Mouse (Mus musculus) kidney, adult 10 weeks (tissue): Measurements from ENCODE around the gene Anxa4. TPM values are rescaled to one million over a fixed set of nuclear protein-coding genes. Genes with fewer than 3 reads are reported as not detected.

Experiments
- polyA plus RNA-seq: library from polyadenylated mRNA; stranded (reverse); fragments of 350-450 nt; fragmentation: Illumina TruSeq; extraction: RNeasy Lipid Tissue Mini Kit (QIAGEN cat#74804); gene quantifications from one replicate; pipeline ENCODE4 v1.2.3, GENCODE M21; 2014; ENCODE audit warnings: low read depth, low replicate concordance

The Anxa4 gene
- polyA plus RNA-seq, result 168 TPM

DNA sequence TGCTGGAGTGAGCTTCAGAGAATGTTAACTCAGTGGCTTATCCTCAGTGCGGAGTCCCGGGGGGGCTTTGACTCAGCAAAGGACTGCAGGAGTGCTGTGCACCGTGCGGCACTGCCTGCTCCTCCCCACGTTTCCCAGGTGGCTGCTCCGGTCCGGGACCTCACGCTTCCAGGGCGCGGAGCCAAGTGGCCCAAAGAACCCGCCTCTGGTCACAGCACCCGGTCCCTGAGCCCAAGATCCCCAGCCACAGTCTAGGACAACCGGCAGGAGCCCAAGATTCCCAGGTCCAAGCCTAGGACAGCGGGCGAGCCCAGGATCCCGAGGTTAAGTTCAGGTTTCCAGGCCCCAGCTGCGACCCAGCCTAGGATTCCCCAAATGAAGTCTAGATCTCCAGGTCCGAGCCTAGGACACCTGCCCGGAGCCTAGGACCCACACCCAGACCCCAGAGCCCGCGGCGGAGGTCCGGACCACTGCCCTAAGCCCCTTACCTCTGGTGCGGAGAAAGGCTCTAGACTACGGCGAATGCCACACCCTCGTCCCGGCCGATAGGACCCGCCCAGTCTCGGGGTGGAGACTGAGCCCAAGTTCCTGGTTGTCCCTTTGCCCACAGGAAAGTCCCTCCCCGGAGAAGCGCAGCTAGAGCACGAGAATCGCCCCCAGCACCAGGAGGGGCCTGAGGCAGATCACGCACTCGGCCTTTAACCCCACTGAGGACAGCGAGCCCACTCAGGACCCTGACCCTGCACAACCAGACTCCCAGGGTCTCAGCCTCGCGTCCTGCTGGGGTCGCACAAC is at the start of gene Anxa4:
Anxa4 (minus strand) TSS at position 564 of the 795 bp plus-strand sequence.

DNA sequence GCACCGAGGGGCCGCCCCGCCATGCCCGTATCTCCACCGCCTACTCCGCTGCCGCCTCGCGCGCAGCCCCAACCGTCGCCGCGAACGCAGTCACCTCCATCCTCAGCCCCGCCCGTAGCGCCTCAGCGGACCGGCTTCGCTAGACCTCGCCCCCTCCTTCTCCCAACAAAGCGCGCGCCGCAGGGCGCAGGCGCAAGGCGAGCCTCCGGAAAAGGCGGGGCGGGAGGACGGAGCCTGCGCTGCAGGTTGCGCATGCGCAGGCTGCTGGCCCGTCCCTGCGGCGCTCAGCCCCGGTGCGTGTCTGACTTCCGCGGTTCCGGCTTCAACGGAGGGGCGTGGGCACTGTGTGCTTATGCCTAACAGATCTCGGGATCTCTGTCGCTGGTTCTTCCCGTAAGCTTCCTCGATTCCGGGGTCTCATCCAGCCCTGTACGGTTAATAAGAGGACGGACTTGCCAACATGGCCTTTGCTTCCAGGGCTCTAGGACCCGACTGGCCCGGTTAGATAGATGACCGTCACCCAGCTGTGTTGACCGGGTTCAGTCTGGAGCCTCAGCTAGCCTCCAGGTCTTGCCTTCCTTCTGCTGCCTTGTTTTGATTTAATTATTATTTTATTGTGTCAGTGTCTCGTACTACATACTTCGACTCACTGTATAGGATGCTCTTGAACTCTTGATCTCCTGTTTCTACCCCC is 60.1 kb downstream of the Anxa4 start, which contains the start of gene Gmcl1:
Gmcl1 (minus strand) TSS at position 201 of the 694 bp plus-strand sequence.

Other genes starting within 250 kb of the Anxa4 start
- gene Asprv1, start 165.4 kb downstream of the Anxa4 start, polyA plus RNA-seq, result not detected
- gene Mxd1, start 124.4 kb downstream of the Anxa4 start, polyA plus RNA-seq, result 4.8 TPM
- gene Snrnp27, start 109.1 kb downstream of the Anxa4 start, polyA plus RNA-seq, result 151 TPM
- gene Gmcl1, start 60.2 kb downstream of the Anxa4 start, polyA plus RNA-seq, result 53.1 TPM
- 16.9 TPM for gene Aak1, start 55.9 kb upstream of the Anxa4 start, polyA plus RNA-seq
- 46.8 TPM for gene Nfu1, start 215.7 kb upstream of the Anxa4 start, polyA plus RNA-seq
- gene Gfpt1, start 249.3 kb upstream of the Anxa4 start, polyA plus RNA-seq, result 47.5 TPM